Comparison of ENCODE assay signal across 8 mouse cellular contexts in genomic region chr14:54232811-54233558, GRCm38 (mm10). TPM values are rescaled to one million over a fixed set of nuclear protein-coding genes. Genes with fewer than 3 reads are reported as not detected.
A peak's percentile ranks its signal among the peaks of the same experiment; 100 is the strongest.
DNase-seq lines count a peak whose midpoint lies in the region; ATAC-seq and TF ChIP-seq lines count a peak whose summit lies in the region.
"Had no signal": no experiment of that assay in that cellular context is flagged by ENCODE, and none has a peak within 500 bp of the region (broad histone marks: within the 10 kb centered on the region; RNA-seq: fewer than 3 reads in every experiment).

No protein-coding gene starts in this region.

- 9% methylated on average over 9 of the region's 9 CpGs for WGBS in lung, embryonic 16.5 days

- ATAC-seq in G1E (ENCODE audit: extremely low read depth, insufficient number of reproducible peaks, low FRiP score, poor library complexity, severe bottlenecking), result peak; percentile 36
- peak; percentile 71 for ATAC-seq in lung, embryonic 16.5 days (ENCODE audit: low read depth)

- H3K9me3 ChIP-seq in G1E (replicated peaks), result no peaks in the 10 kb centered on the region
- no peaks in the 10 kb centered on the region for H3K9me3 ChIP-seq in lung, embryonic 16.5 days (ENCODE audit: control insufficient read depth, low read length)

- peak overlapping the region; percentile 45; the same call in 1 of the 2 replicates for H3K4me3 ChIP-seq in G1E (ENCODE audit: low read depth, low read length)
- H3K4me3 ChIP-seq in lung, embryonic 16.5 days (ENCODE audit: low read length), result no peak overlapping the region

- peaks cover 50% of the 10 kb centered on the region for H3K4me1 ChIP-seq in G1E (ENCODE audit: insufficient read depth, low read depth, low read length)
- H3K4me1 ChIP-seq in lung, embryonic 16.5 days (replicated peaks; ENCODE audit: control insufficient read depth, insufficient read depth, low read length), result peaks cover 30% of the 10 kb centered on the region

- no peak for TF ChIP-seq CTCF in G1E (IDR thresholded peaks at IDR 0.05; ENCODE audit: low read depth, low read length)

- H3K4me2 ChIP-seq in lung, embryonic 16.5 days (ENCODE audit: low read depth, low read length), result peak overlapping the region; percentile 26

- peak overlapping the region; percentile 0 for H3K9ac ChIP-seq in lung, embryonic 16.5 days (ENCODE audit: low read length)

- peak overlapping the region; percentile 87 for H3K27ac ChIP-seq in lung, embryonic 16.5 days (ENCODE audit: low read length)

- peak; percentile 93 for DNase-seq in CD4-positive, CD25-positive, alpha-beta regulatory T cell, adult 2 months (ENCODE audit: low read depth, low spot score)
- peak; percentile 46 for DNase-seq in G1E (ENCODE audit: low spot score)
- peak; percentile 70 for DNase-seq in heart, adult 8-10 months (ENCODE audit: low spot score)
- DNase-seq in kidney, adult 18-20 months, result peak; percentile 33
- DNase-seq in spleen, postnatal 14 days (ENCODE audit: low spot score in 2 of 2), result peak; percentile 41 to 54
- no peak for DNase-seq in ovary, postnatal 10 days (ENCODE audit: low spot score)

- no peaks in the 10 kb centered on the region for H3K27me3 ChIP-seq in G1E (ENCODE audit: insufficient read depth, low read length)
- no peaks in the 10 kb centered on the region for H3K27me3 ChIP-seq in lung, embryonic 16.5 days (ENCODE audit: control insufficient read depth, insufficient read depth, low read depth, low read length)

- H3K36me3 ChIP-seq in G1E (replicated peaks), result peaks cover 49% of the 10 kb centered on the region
- peaks cover 11% of the 10 kb centered on the region for H3K36me3 ChIP-seq in lung, embryonic 16.5 days (ENCODE audit: control insufficient read depth, insufficient read depth, low read length)

RNA-seq across cellular contexts. Expression of gene Dad1, which starts 20.9 kb away (rescaled TPM):
- total RNA-seq in G1E (2014; fragmentation: Nextera tagmentation), result 223 and 226 TPM in 2 replicates
- total RNA-seq in G1E (2017), result 112 and 115 TPM in 2 replicates
- polyA plus RNA-seq in G1E (2012), result 16.6 and 17.0 TPM in 2 replicates
- total RNA-seq in heart, adult 8-10 months (2022), result 100 to 1,000 TPM; 108 to 121 (median 113) TPM
- polyA plus RNA-seq in lung, embryonic 16.5 days (2015; fragmentation: Nextera tagmentation; extraction: Ambion mirVana), result 430 and 439 TPM in 2 replicates

RNA-seq across cellular contexts. Expression of gene Abhd4, which starts 21.0 kb away (rescaled TPM):
- 46.6 and 56.5 TPM in 2 replicates for total RNA-seq in G1E (2014; fragmentation: Nextera tagmentation)
- total RNA-seq in G1E (2017), result 21.5 and 22.9 TPM in 2 replicates
- polyA plus RNA-seq in G1E (2012), result 5.1 and 8.2 TPM in 2 replicates
- total RNA-seq in heart, adult 8-10 months (2022), result 10 to 100 TPM; 40.8 to 49.9 (median 44.7) TPM
- 61.5 and 67.0 TPM in 2 replicates for polyA plus RNA-seq in lung, embryonic 16.5 days (2015; fragmentation: Nextera tagmentation; extraction: Ambion mirVana)

RNA-seq across cellular contexts. Expression of gene Olfr49, which starts 51.8 kb away (rescaled TPM):
- total RNA-seq in G1E (2014; fragmentation: Nextera tagmentation) (not detected in 2 replicates), G1E (2017) (0.17 and 0.27 TPM in 2 replicates)
- polyA plus RNA-seq in G1E (2012), result not detected in 2 replicates
- total RNA-seq in heart, adult 8-10 months (2022), result not detected
- polyA plus RNA-seq in lung, embryonic 16.5 days (2015; fragmentation: Nextera tagmentation; extraction: Ambion mirVana), result not detected in 2 replicates
- polyA plus RNA-seq: gonadal fat pad, adult 2 months had no signal
